Mouse (Mus musculus) CH12.LX (cell line): ENCODE measurements around the gene Arhgap31. TPM values are rescaled to one million over a fixed set of nuclear protein-coding genes. Genes with fewer than 3 reads are reported as not detected.

ENCODE experiments used
- DNase-seq: peaks from one replicate; pipeline ENCODE4 v3.0.0-alpha.2; 2013; ENCODE audit errors: extremely low read depth
- H3K27ac ChIP-seq: 2 replicates; pipeline ENCODE4 v1.5.1; 2012; ENCODE audit warnings: low read depth, mild to moderate bottlenecking, control low read depth, moderate library complexity; ENCODE audit not compliant: insufficient read depth
- H3K27me3 ChIP-seq: replicated peaks from 2 replicates; pipeline ENCODE3; 2012; ENCODE audit warnings: inconsistent platforms
- H3K36me3 ChIP-seq, 2 experiments: replicated peaks in 1 of 2; 2 replicates each; pipeline versions ENCODE3 to v1.6.1; 2012; ENCODE audit warnings: inconsistent platforms in 1 of 2, low read length in 1 of 2, mild to moderate bottlenecking in 1 of 2, mixed read lengths in 1 of 2, moderate library complexity in 1 of 2; ENCODE audit not compliant: control insufficient read depth in 1 of 2, insufficient read depth in 1 of 2
- H3K4me1 ChIP-seq, 2 experiments: 2 replicates each; pipeline ENCODE4 v1.6.1; 2012; ENCODE audit warnings: inconsistent platforms in 1 of 2, moderate library complexity in 1 of 2; ENCODE audit not compliant: insufficient read depth in 2 of 2, control insufficient read depth in 1 of 2
- H3K4me2 ChIP-seq: 2 replicates; pipeline ENCODE4 v1.6.1; 2012; ENCODE audit warnings: low read depth, mild to moderate bottlenecking, control low read depth; ENCODE audit not compliant: poor library complexity, insufficient read depth, severe bottlenecking
- H3K4me3 ChIP-seq, 3 experiments: fragments of 150-350 bp in 1 of 3; sonication (generic) in 1 of 3; replicated peaks in 1 of 3; 2 replicates each; pipeline versions ENCODE3 to v1.5.1; 2011 to 2012; ENCODE audit warnings: low read depth in 2 of 3, low read length in 2 of 3, mild to moderate bottlenecking in 2 of 3, moderate library complexity in 2 of 3, control low read depth in 1 of 3, improper control_type of control experiment in 1 of 3, inconsistent platforms in 1 of 3, mixed read lengths in 1 of 3; ENCODE audit not compliant: poor library complexity in 1 of 3
- H3K79me2 ChIP-seq: replicated peaks from 2 replicates; pipeline ENCODE4 v1.6.1; 2012; ENCODE audit warnings: mild to moderate bottlenecking, moderate library complexity; ENCODE audit not compliant: control insufficient read depth, poor library complexity, insufficient read depth, severe bottlenecking; ENCODE audit errors: extremely low read depth
- H3K9ac ChIP-seq: 2 replicates; pipeline ENCODE4 v1.6.1; 2012; ENCODE audit warnings: low read depth, mild to moderate bottlenecking, control low read depth, moderate library complexity; ENCODE audit not compliant: insufficient read depth
- H3K9me3 ChIP-seq: replicated peaks from 2 replicates; pipeline ENCODE3; 2012; ENCODE audit warnings: low read length, inconsistent platforms, mixed read lengths
- CHD1 ChIP-seq: IDR thresholded peaks from 2 replicates; pipeline ENCODE4 v1.6.1; 2012; ENCODE audit warnings: low read depth, low read length, improper control_type of control experiment, inconsistent platforms
- CHD2 ChIP-seq: IDR thresholded peaks from 2 replicates; pipeline ENCODE4 v1.6.1; 2011; ENCODE audit warnings: low read length, improper control_type of control experiment
- CTCF ChIP-seq, 2 experiments: IDR thresholded peaks in 1 of 2; conservative IDR thresholded peaks in 1 of 2; 2 replicates each; pipeline ENCODE4 v1.5.1; 2011 to 2012; ENCODE audit warnings: low read depth in 2 of 2, low read length in 2 of 2, improper control_type of control experiment in 1 of 2, inconsistent platforms in 1 of 2, mild to moderate bottlenecking in 1 of 2, moderate library complexity in 1 of 2
- ELF1 ChIP-seq: IDR thresholded peaks from 2 replicates; pipeline ENCODE4 v1.6.1; 2014; ENCODE audit warnings: low read depth, mild to moderate bottlenecking, inconsistent platforms, low read length, improper control_type of control experiment
- GABPA ChIP-seq: IDR thresholded peaks from 2 replicates; pipeline ENCODE4 v1.6.1; 2012; ENCODE audit warnings: low read depth, low read length, improper control_type of control experiment, inconsistent platforms; ENCODE audit not compliant: insufficient replicate concordance
- JUND ChIP-seq: conservative IDR thresholded peaks from 2 replicates; pipeline ENCODE4 v1.6.1; 2011; ENCODE audit warnings: low read depth, low read length, improper control_type of control experiment
- KAT2A ChIP-seq: IDR thresholded peaks from 2 replicates; pipeline ENCODE4 v1.6.1; 2012; ENCODE audit warnings: low read length, improper control_type of control experiment, inconsistent platforms; ENCODE audit not compliant: insufficient replicate concordance
- MAFK ChIP-seq: IDR thresholded peaks from 2 replicates; pipeline ENCODE4 v1.6.1; 2011; ENCODE audit warnings: low read length, improper control_type of control experiment; ENCODE audit not compliant: insufficient replicate concordance
- MEF2A ChIP-seq: IDR thresholded peaks from 2 replicates; pipeline ENCODE4 v1.6.1; 2014; ENCODE audit warnings: low read depth, mild to moderate bottlenecking, inconsistent platforms, low read length, improper control_type of control experiment, borderline replicate concordance
- MYC ChIP-seq: IDR thresholded peaks from 2 replicates; pipeline ENCODE4 v1.6.1; 2011; ENCODE audit warnings: low read depth, mild to moderate bottlenecking, improper control_type of control experiment, low read length
- PAX5 ChIP-seq: IDR thresholded peaks from 2 replicates; pipeline ENCODE4 v1.6.1; 2012; ENCODE audit warnings: low read length, inconsistent platforms, mixed read lengths
- POLR2A ChIP-seq: IDR thresholded peaks from 2 replicates; pipeline ENCODE4 v1.6.1; 2011; ENCODE audit warnings: low read depth, mild to moderate bottlenecking, improper control_type of control experiment, low read length
- RCOR1 ChIP-seq: conservative IDR thresholded peaks from 2 replicates; pipeline ENCODE4 v1.6.1; 2012; ENCODE audit warnings: low read depth, mild to moderate bottlenecking, inconsistent platforms, low read length, improper control_type of control experiment
- SIN3A ChIP-seq: IDR thresholded peaks from 2 replicates; pipeline ENCODE4 v1.6.1; 2012; ENCODE audit warnings: low read length, improper control_type of control experiment, inconsistent platforms
- SMC3 ChIP-seq: IDR thresholded peaks from 2 replicates; pipeline ENCODE4 v1.6.1; 2011; ENCODE audit warnings: low read depth, low read length, improper control_type of control experiment
- TBP ChIP-seq: conservative IDR thresholded peaks from 2 replicates; pipeline ENCODE4 v1.6.1; 2011; ENCODE audit warnings: low read depth, low read length, improper control_type of control experiment
- UBTF ChIP-seq: IDR thresholded peaks from 2 replicates; pipeline ENCODE4 v1.6.1; 2012; ENCODE audit warnings: low read depth, mild to moderate bottlenecking, inconsistent platforms, low read length, improper control_type of control experiment, moderate library complexity
- USF2 ChIP-seq: conservative IDR thresholded peaks from 2 replicates; pipeline ENCODE4 v1.6.1; 2011; ENCODE audit warnings: low read depth, low read length, improper control_type of control experiment
- ZMIZ1 ChIP-seq: IDR thresholded peaks from 2 replicates; pipeline ENCODE4 v1.6.1; 2012; ENCODE audit warnings: low read depth, mild to moderate bottlenecking, inconsistent platforms, low read length, improper control_type of control experiment
- ZNF384 ChIP-seq: IDR thresholded peaks from 2 replicates; pipeline ENCODE4 v1.6.1; 2012; ENCODE audit warnings: low read depth, low read length, improper control_type of control experiment, inconsistent platforms
- dilution Hi-C: fragments of 300-500 bp; cut with MboI; formaldehyde crosslinking; loops from 2 replicates; pipeline ENCODE4 v1.14.3; 2020; ENCODE audit warnings: low sequenced_read_pairs; ENCODE audit not compliant: extremely low pct_unique_long_range_greater_than_20kb, extremely low pct_ligation_motif_present
- in situ Hi-C: fragments of 300-500 bp; cut with MboI; formaldehyde crosslinking; loops from 3 replicates; pipeline ENCODE4 v1.14.3; 2019; ENCODE audit warnings: low sequenced_read_pairs, low pct_ligation_motif_present, low pct_unique_long_range_greater_than_20kb, mixed read lengths
- polyA plus RNA-seq: library from polyadenylated mRNA; unstranded; fragments of >175 nt; gene quantifications from 2 replicates; pipeline ENCODE4 v1.2.1, GENCODE M21; 2012; ENCODE audit warnings: low read depth; ENCODE audit not compliant: insufficient read length
- total RNA-seq, 2 experiments: library from RNA; depleted of rRNA; stranded (reverse); fragments of 300-350 nt in 1 of 2; fragments of >200 nt in 1 of 2; gene quantifications; 2 replicates each; pipeline ENCODE4 v1.2.3; 2012 to 2014

The Arhgap31 gene
- total and polyA plus RNA-seq, 3 experiments, result 0.15 to 2.0 (median 0.76) TPM

GRCm38 (mm10) chr16:38562131-38562967, 150.7 kb downstream of the Arhgap31 start (continued):
- peak; percentile 86; the same call in 1 of the 2 replicates for TF ChIP-seq KAT2A
- peak; percentile 38; the same call in 1 of the 2 replicates for TF ChIP-seq CHD2
- no peak for TF ChIP-seq CTCF (conservative IDR thresholded peaks at IDR 0.05 in 1 of 2, IDR thresholded peaks at IDR 0.05 in 1 of 2; ENCODE audit: low read depth in 2 of 2, low read length in 2 of 2)
- peak; percentile 86 for TF ChIP-seq TBP
- TF ChIP-seq RCOR1, result peak; percentile 77; the same call in 1 of the 2 replicates
- no peak for TF ChIP-seq CHD1
- TF ChIP-seq SMC3, result no peak
- TF ChIP-seq JUND, result peak; percentile 71; the same call in 1 of the 2 replicates
- peak; percentile 51 for TF ChIP-seq MYC
- TF ChIP-seq ZMIZ1, result peak; percentile 91

GRCm38 (mm10) chr16:38558221-38558748, 154.8 kb downstream of the Arhgap31 start, which contains the start of gene Tmem39a:
TSS of gene Tmem39a (plus strand) at chr16:38558698.
- DNase-seq, result no peak
- no peak within 1 kb of the TSS for H3K4me3 ChIP-seq
- H3K27ac ChIP-seq, result no peak within 1 kb of the TSS
- peaks cover 19% of the 10 kb centered on the region for H3K27me3 ChIP-seq
- H3K9me3 ChIP-seq, result peaks cover under 1% of the 10 kb centered on the region
- in situ Hi-C loops (no loop called here), dilution Hi-C loops (no loop called here)
- no peak within 1 kb of the TSS for H3K9ac ChIP-seq
- no peak within 1 kb of the TSS for H3K4me2 ChIP-seq
- H3K4me1 ChIP-seq, result peaks cover 3 to 13% of the 10 kb centered on the region in 2 experiments; a peak in 3 of 4 replicates
- H3K36me3 ChIP-seq, result no peaks in the 10 kb centered on the region
- peaks cover 6% of the 10 kb centered on the region for H3K79me2 ChIP-seq
- TF ChIP-seq CHD1, result no peak
- no peak for TF ChIP-seq SIN3A
- TF ChIP-seq MEF2A, result no peak
- no peak for TF ChIP-seq USF2
- TF ChIP-seq ELF1, result no peak
- TF ChIP-seq POLR2A, result no peak
- no peak for TF ChIP-seq RCOR1
- no peak for TF ChIP-seq UBTF
- no peak for TF ChIP-seq ZNF384
- TF ChIP-seq CHD2, result no peak
- TF ChIP-seq GABPA, result no peak
- no peak for TF ChIP-seq PAX5
- no peak for TF ChIP-seq SMC3
- TF ChIP-seq MAFK, result no peak
- TF ChIP-seq KAT2A, result no peak
